Mouse (Mus musculus): Measurements from ENCODE around the gene Serpine1.

The Serpine1 gene

DNA sequence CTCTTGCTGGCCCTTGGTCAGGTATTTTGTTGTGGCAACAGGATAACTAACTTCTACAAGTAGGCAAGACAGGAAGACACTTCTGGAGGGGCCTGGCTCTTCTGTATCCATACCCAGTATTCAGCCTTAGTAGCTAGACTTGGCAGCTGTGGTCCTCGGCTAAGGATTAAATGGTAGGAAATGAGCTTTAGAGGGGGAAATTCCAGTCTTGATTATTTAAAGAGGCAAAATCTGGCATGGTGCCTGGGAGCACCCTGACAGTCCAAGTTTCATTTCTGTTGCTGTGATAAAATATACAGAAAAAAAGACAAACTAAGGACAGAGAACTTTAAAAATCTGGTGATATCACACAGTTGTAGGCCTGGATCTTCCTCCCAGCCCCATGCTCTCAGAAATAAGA, 24.0 kb upstream of the Serpine1 start:
- peak in 1 of 2 experiments; percentile 71 for DNase-seq (ENCODE audit: low spot score in 2 of 2)

DNA sequence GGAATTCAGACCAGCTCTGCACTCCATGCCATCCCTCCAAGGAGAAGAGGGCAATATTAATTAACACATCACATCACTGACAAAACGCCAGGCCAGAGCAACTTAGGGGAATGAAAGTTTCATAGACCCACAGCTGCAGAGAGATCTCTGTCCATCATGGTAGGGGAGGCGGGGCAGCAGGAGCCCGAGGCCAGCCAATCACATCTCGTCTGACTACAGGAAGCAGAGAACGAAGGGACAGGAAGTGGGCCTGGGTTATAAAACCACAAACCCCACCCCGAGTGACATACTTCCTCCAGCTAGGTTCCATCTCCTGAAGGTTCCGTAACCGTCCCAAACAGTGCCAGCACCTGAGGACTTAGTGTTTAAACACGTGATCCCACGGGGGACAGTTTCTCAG, 23.1 kb upstream of the Serpine1 start:
- DNase-seq (ENCODE audit: low spot score in 2 of 2): no peak

DNA sequence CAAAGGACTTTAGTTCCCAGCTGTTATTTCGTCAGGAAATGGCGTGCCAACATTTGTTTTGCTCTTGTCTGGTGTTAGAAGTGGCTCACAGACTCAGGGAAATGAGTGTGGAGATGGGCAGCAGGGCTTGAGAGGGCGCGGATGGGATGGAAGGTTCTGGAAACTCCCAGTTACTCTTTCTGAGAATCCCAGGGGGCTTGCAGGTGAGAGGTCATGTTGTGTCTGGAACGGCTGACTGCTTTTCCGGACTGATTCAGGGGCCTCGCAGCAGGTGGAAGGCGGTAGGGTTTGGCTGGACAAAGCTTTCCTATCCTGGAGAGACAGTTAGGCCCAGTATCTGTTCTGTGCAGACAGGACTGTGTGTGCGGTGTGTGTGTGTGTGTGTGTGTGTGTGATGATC, 21.7 kb upstream of the Serpine1 start:
- no peak for DNase-seq (ENCODE audit: low spot score in 2 of 2)

DNA sequence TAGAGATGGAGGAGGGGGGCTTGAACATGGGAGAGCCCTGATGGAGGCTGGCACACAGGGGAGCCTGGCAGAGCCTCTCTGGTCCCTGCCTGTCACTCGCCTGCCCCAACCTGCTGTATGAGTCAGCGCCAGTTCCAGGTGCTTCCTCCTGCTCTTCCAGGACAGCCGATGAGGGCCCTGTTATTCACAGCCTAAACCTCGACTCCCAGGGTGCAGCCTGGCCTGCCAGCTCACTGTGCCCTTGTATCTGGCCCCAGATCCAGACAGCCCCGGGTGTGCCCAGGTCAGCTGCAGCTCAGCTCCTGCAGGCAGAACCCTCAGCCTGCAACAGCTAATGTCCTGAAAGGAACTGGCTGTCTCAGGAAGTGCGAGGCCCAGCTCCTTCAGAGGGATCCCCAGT, 19.5 kb upstream of the Serpine1 start:
- no peak for DNase-seq (ENCODE audit: low spot score in 2 of 2)

DNA sequence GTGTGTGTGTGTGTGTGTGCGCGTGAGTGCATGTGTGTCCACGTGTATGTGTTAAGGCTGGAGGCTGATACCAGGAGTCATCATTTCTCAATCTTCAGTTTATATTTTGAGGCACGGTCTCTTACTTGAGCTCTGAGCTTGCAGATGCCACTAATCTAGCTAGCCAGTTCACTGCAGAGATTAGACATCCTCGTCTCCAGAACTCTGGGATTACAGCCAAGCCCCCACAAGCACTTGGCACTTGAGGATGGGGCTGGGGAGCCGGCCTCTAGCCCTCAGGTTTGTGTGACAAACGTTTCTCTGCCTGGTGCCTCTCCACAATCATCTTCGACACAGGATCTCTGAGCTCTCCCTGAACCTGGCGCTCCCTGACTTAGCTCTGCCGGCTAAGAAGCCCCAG, 18.8 kb upstream of the Serpine1 start:
- no peak for DNase-seq (ENCODE audit: low spot score in 2 of 2)

DNA sequence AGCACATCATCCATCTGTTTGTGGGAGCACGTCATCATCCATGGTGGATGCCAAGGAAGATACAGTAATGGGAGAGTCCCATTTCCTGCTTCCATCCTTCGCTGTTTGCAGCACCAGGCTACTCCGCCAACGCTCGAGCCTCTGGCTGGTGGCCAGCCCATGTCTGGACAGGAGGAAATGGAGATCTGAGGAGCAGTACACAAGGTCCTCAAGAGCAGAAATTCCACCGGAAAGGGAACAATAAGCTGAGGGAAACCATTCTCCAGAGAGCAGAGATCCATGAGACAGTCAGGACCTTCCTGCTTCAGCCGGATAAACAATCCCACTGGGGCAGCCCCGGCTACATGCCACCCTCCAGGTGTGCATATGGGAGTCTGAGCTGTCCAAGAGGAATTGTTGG, 15.3 kb upstream of the Serpine1 start:
- DNase-seq (ENCODE audit: low spot score in 2 of 2): no peak

DNA sequence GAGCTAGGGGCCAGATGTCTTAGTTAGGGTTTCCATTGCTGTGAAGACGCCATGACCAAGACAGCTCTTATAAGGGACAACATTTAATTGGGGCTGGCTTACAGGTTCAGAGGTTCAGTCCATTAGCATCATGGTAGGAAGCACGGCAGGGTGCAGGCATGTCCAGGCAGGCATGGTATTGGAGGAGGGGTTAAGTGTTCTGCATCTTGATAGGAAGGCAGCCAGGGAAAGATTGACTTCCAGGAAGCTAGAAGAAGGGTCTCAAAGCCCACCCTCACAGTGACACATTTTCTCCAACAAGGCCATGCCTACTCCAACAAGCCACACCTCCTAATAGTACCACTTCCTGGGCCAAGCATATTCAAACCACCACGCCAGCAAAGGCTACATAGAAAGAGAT, 13.7 kb upstream of the Serpine1 start:
- no peak for DNase-seq (ENCODE audit: low spot score in 2 of 2)

DNA sequence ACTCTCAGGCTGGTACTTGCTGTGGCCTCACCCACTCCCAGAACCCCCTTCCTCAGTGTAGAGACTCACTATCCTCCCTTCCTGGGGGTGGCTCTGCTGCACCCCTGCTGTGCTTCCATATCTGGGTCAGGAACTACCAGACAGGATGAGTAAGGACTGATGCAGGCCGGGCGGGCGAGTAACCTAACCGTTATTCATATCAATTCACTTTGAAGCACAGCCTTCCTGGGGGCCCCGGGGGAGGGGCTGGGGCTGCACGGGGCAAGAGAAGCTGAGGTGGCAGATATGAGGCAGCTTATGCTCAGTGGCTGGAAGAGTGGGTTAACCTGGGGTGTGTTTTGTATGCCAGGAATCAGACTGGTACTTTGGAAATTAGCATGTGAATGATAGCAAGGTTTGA, 13.0 kb upstream of the Serpine1 start:
- DNase-seq (ENCODE audit: low spot score in 2 of 2): no peak

DNA sequence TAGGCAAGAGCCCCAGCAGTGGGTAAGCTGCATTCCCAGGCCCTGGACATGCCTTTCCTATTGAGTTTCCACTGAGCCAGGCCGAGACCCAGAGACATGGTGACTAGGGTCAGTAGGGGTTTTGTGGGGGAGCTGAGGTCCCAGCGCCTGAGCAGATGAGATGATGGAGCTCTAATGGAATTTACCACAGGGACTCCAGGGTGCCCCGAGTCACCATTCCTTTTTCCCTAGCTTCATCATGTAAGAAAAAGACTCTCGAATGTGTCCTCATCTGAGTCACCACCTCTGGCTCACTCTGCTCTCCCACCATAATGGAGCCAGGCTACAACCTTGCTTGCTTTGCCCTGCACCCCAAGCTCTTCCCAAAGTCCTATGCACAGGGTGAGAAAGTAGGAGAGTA, 11.0 kb upstream of the Serpine1 start:
- DNase-seq (ENCODE audit: low spot score in 2 of 2): no peak

DNA sequence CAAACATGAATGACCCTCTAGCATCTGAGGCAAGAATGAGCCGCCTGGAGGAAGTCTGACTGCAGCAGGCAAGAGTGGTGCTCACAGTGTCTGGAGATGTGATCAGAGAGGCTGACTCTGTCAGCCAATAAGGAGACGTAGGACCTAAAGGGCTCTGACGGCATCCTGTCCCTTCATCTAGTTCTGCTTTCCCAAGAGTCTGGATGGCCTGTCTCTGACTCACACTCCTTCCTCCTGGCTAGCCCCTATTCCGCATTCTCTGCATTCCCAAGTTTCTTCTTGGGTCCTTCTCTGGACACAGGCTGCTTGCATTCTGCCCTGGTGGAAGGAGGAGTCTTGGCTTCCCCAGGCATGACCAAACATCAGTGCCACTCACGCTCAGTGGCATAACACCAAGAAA, 7.8 kb upstream of the Serpine1 start:
- no peak for DNase-seq (ENCODE audit: low spot score in 2 of 2)

DNA sequence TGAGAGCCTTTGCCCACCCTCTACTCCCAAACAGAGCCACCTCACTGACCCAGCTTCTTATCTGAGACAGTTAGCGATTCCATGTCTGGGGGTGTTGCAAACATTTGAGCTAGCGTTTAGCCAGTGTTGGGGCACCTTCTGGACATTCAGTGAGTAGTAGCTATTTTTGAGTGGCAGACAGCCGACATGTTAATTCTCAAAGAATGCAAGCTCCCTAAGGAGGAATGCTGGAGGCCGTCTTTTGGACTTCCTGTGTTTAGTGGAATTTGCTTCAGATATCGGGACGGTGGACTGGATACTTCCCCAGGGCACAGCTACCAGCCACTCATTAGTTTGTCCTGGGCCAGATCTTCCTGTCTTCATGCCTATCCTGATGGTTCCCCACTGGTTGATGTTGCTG, 6.5 kb upstream of the Serpine1 start:
- no peak for DNase-seq (ENCODE audit: low spot score in 2 of 2)

DNA sequence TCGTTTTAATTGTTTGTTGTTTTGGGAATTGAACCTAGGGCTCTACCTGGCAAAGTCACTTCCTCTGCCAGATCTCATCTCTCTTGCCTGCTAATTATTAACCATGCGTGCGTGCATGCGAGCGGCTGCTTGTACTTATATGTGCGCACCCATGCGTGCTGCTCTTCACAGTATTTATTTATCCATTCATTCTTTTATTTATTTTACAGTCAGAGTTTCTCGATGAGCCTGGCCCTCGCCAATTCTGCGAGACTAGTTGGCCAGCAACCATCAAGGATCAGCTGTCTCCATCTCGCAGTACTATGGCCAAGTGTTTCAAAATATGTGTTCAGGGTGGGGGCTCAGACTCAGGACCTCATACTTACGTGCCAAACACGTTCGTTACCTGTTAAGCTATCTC, 6.0 kb upstream of the Serpine1 start:
- no peak for DNase-seq (ENCODE audit: low spot score in 2 of 2)

DNA sequence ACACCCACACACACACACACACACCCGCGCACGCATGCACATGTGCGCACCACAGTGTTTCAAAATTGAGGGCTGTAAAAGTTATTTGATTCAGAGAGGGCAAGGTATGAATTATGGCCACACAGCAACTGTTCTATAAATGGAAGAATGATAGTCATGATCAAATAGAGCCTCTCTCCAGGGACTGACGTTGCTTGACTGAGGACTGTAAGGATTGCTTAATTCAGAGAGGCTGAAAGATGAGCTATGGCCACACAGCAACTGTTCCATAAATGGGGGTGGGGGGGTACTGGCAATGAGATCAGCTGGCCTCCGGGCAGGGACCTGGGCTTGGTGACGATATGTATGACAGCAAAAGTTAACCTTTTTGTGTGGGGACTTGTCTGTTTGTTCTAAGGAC, 5.1 kb upstream of the Serpine1 start:
- DNase-seq (ENCODE audit: low spot score in 2 of 2): no peak

DNA sequence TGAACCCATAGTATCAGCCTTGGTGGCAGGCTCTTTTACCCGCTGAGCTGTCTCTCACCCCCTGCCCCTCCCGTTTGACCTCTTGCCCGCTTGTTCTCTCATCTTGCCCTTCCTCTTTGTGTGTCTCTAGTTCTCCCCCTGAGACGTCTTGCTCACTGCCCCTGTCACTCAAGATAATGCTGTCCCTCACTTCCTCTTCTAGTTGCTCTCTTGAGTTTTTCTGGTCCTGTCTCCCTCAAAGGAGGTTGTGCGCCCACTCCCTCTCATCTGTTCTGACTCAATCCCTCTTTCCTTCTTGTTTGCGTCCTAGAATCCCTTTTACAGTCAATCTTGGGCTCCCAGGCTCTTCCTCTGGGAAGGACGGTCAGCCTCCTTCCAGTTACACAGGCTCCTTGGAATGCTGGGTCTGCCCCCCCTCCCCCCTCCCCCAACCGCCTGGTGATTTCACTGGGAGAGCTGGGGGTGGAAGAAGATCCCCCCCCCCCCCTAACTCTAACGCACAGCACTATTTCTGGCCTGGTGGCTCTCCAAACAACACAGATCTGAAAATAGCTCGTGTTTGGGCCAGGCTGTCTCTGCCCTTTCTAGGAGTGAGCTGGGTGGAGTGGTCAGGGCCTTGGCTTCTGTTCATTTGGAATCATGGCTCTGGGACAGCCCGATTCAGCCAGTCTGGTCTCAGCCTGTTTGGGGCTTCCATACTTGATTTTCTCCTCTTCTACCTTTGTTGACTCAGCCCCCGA, 4.3 kb upstream of the Serpine1 start:
- DNase-seq (ENCODE audit: low spot score in 2 of 2): no peak

DNA sequence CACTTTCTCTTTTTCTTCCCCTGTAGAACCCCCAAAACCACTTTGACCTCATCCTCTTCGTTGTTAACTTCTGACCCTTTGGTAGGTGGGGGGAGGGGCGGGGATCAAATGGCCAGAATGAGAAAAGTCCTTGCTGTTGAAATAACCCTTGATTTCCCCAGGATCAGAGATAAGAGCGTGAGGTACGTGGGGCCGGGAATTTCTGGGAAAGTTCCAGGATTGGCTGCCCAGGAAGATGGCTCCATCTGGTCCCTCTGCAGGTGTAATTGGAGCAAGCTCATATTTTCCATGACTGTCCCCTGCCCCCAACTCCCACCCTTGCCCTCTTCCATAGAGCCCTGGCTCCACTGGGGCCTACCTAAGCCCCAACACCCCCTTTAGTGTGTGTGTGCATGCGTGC, 3.7 kb upstream of the Serpine1 start:
- DNase-seq (ENCODE audit: low spot score in 2 of 2): no peak

DNA sequence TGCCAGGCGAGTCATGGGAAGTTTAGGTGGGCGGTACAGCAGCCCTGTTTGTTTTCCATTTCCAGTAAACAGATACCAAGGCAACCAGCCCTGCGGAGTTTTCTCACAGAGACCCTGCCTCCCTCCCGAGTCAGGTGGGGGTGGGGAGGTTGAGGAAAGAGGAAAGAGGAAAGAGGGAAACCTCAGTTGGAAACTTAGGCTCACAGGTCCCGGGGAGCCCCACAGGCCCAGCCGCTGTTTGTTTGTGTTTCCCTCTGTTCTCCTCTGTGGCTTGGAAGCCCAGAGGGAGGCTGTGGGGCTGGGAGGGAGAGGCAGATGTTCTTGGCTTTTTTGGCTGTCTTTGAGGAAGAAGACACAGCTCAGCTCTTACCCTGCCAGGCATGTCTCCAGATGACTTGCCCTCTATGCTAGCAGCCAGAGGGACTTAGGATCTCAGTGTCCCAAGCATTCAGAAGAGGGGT, 2.2 kb upstream of the Serpine1 start:
- DNase-seq (ENCODE audit: low spot score in 2 of 2): no peak

DNA sequence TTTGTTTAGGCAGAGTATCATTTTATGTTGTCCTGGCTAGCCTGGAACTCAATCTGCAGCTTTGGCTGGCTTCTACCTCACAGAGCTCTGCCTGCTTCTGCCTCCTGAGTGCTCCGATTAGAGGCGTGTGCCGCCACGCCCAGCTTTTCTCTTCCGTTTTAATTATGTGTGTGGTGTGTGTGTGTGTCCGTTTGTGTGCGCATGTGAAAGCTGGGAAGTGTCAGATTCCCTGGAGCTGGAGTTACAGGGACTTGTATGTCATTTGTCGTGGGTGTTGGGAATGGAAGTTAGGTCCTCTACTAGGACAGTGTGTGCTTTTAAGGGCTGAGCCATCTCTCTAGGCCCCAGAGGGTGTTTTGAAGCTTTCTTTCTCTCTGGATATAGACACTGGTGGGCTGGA, 1.1 kb upstream of the Serpine1 start:
- DNase-seq (ENCODE audit: low spot score in 2 of 2): no peak

DNA sequence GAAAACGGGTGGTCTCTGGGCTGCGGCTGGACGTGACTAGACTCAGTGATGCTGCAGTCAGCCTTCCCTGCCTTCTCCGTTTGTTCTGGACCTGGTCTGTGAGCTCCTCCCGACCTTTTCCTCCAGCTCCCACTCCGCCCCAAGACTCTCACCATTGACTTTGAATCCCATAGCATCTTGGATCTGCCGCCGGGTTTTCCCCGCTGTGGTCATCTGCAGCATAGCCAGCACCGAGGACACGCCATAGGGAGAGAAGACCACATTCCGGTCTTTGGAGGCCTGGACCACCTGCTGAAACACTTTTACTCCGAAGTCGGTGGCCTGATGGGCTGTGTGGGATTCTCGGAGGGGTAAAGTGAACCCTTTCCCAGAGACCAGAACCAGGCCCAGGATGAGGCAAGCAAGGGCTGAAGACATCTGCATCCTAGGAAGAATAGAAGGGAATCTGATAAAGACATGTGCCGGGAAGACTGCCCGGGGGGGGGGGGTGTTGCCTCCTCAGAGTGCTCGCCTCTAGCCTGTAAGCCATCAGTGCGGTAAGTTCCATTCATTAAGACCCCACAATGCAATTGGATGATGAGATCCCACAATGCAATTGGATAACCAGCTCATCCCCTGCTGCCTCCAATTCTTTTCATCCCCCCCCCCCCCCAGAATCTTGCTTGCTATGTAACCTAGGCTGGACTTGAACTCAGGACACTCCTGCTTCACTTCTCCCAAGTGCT, 1.0 kb downstream of the Serpine1 start:
- DNase-seq (ENCODE audit: low spot score in 2 of 2): no peak

DNA sequence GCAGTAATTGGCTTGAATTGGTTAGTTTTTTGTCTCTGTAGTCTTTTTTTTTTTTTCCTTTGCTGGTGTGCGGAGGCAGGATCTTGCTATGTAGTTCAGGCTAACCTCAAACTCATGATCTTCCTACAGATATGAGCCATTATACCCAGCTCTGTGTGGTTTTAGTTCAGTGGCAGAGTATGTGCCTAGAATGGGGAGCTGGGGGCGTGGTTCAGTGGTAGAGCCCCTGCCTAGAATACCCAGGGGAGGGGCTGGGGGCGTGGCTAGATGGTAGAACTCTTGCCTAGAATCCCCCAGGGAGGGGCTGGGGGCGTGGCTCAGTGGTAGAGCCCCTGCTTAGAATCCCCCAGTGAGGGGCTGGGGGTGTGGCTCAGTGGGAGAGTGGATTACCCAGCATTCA, 3.4 kb downstream of the Serpine1 start:
- no peak for DNase-seq (ENCODE audit: low spot score in 2 of 2)

DNA sequence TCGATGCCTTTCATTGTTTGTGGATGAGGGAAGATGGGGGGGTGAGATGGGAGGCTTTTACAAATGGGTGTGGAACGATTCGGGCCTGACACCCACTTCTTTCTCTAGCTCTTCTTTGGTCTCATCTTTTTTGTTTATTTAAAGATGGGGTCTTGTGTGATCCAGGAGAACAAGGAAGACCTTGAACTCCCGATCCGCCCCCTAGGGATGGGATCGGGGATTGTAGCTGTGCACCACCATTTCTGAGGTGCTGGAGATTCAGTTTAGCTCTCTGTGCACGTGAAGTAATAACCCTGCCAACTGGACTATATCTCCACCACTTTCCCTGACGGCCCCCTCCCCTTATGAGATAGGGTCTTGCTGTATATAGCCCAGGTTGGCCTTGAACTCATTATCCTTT, 6.1 kb downstream of the Serpine1 start:
- DNase-seq (ENCODE audit: low spot score in 2 of 2): no peak

DNA sequence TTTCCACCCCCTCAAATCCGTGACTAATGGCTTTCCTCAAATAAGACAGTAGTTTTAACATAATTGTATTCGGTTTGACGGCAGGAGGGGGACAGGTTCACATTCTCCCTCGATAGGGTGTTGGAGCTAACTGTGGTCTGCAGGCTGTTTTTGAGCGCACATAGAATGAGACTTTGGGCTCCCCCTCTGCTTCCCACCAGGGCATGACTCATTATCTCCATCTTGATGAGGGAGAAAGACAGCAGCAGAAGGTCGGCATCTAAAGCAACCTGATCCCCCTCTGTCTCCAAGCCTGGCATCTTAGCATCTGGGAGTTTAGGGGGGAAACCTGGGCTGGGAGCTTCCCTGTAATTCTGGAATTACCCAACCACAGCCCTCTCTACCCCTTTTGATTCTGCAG, 6.6 kb downstream of the Serpine1 start:
- no peak for DNase-seq (ENCODE audit: low spot score in 2 of 2)

DNA sequence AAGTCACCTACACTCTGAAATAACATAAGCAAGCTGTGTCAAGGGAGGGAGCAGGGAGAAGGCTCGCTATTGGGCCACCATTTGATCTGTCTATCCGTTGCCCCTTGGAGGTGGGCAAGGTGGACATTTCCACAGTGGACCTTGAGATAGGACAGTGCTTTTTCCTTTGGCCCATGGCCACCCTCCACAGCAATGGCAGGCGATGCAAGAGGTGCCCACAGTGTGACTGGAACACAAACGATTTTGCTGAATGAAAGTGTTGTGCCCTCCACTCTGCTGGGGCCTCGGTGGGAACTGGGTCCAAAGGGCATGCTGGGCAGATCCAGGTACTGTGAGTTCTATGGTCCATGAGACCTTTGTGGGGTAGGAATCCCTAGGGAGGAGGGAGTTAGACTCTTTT, 9.5 kb downstream of the Serpine1 start:
- no peak for DNase-seq (ENCODE audit: low spot score in 2 of 2)

DNA sequence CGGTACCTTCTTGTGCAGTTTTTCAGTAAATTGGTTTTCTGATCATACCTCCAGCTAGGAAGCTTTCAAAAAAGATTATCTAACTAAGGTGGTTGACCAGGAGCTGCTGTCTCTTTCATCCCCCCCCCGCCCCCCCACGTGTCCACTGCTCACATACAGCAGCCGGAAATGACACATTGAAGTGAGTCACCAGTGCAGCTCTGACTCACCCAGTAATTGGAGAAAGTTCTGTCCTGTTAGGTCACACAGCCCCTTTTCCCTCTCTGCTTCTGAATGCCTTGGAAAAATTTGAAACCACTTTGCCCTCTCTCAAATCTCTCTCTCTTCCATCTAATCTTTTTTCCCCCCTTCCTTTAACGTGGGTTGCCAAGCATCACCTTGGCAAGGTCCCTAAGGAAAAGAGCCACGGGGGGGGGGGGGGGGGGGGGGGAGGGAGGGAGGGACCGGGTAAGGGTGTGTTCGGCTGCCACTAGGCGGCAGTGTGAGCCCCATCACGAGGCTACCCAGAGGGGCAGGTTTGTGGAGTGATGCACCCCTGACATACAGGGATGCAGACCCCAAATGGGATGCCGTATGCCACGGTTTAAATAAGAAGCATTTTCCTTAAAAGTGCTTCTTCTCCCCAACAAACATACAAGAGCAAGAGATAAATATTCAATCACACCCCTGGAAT, 10.1 kb downstream of the Serpine1 start:
- peak in 1 of 2 experiments; percentile 48 for DNase-seq (ENCODE audit: low spot score in 2 of 2)

All from left cerebral cortex, adult 9 months (tissue).